Mouse (Mus musculus) brain, adult 2 months (tissue): ENCODE results near the gene Csnk1d.

Source experiments
- DNase-seq: peaks from one replicate; pipeline ENCODE4 v3.0.0; 2011; ENCODE audit warnings: low read depth, low spot score

The Csnk1d gene

GRCm38 (mm10) chr11:120951731-120952730 is 39.1 kb downstream of the Csnk1d start:
- DNase-seq = no peak

- DNase-seq = no peak
Observed at GRCm38 (mm10) chr11:120951237-120951636, 39.9 kb downstream of the Csnk1d start.

GRCm38 (mm10) chr11:120950281-120951202 is 40.6 kb downstream of the Csnk1d start:
- peak; percentile 96 for DNase-seq

- DNase-seq = no peak
Observed at GRCm38 (mm10) chr11:120949863-120950262, 41.3 kb downstream of the Csnk1d start.

- DNase-seq = no peak
Observed at GRCm38 (mm10) chr11:120948861-120949851, 42.0 kb downstream of the Csnk1d start.

GRCm38 (mm10) chr11:120948328-120948727 is 42.8 kb downstream of the Csnk1d start, which contains the start of gene Slc16a3:
Gene Slc16a3 (plus strand): TSS chr11:120948480.
- no peak for DNase-seq

- DNase-seq = no peak
Observed at GRCm38 (mm10) chr11:120945926-120946325, 45.2 kb downstream of the Csnk1d start.

GRCm38 (mm10) chr11:120945266-120945665 is 45.9 kb downstream of the Csnk1d start:
- no peak for DNase-seq

- no peak for DNase-seq
Observed at GRCm38 (mm10) chr11:120940959-120941358, 50.2 kb downstream of the Csnk1d start.

GRCm38 (mm10) chr11:120939712-120940341 is 51.3 kb downstream of the Csnk1d start:
- no peak for DNase-seq

GRCm38 (mm10) chr11:120938795-120939194 is 52.3 kb downstream of the Csnk1d start:
- no peak for DNase-seq

GRCm38 (mm10) chr11:120937976-120938375 is 53.2 kb downstream of the Csnk1d start:
- DNase-seq = no peak

- DNase-seq = peak; percentile 96
Observed at GRCm38 (mm10) chr11:120932564-120933398, 58.3 kb downstream of the Csnk1d start, which contains the start of gene Ccdc57. Gene Ccdc57 (minus strand): TSS chr11:120932872.

- DNase-seq = no peak
Observed at GRCm38 (mm10) chr11:120931479-120931878, 59.7 kb downstream of the Csnk1d start.

GRCm38 (mm10) chr11:120928468-120928867 is 62.7 kb downstream of the Csnk1d start:
- DNase-seq = no peak

GRCm38 (mm10) chr11:120922528-120922927 is 68.6 kb downstream of the Csnk1d start:
- DNase-seq = no peak

GRCm38 (mm10) chr11:120917756-120918155 is 73.4 kb downstream of the Csnk1d start:
- no peak for DNase-seq

GRCm38 (mm10) chr11:120916477-120916876 is 74.7 kb downstream of the Csnk1d start:
- peak; percentile 12 for DNase-seq

GRCm38 (mm10) chr11:120913796-120914195 is 77.3 kb downstream of the Csnk1d start:
- no peak for DNase-seq
